In genomic region chr17:43502592-43502991, GRCm38 (mm10) we compare ENCODE assay signal across 31 mouse cellular contexts. TPM values are rescaled to one million over a fixed set of nuclear protein-coding genes. Genes with fewer than 3 reads are reported as not detected.
A peak's percentile ranks its signal among the peaks of the same experiment; 100 is the strongest.
DNase-seq lines count a peak whose midpoint lies in the region; ATAC-seq lines count a peak whose summit lies in the region.
"Had no signal": no experiment of that assay in that cellular context is flagged by ENCODE, and none has a peak within 500 bp of the region (broad histone marks: within the 10 kb centered on the region; RNA-seq: fewer than 3 reads in every experiment).

TSS of gene Mep1a (minus strand) at chr17:43502812.

- 67% methylated on average over 9 of the region's 9 CpGs for WGBS in intestine, embryonic 14.5 days
- 79% methylated on average over 9 of the region's 9 CpGs for WGBS in kidney, embryonic 15.5 days

- ATAC-seq in intestine, embryonic 14.5 days (replicated peaks; ENCODE audit: low FRiP score, low TSS enrichment, low read depth), result no peak
- ATAC-seq in kidney, embryonic 15.5 days (replicated peaks; ENCODE audit: low FRiP score), result no peak
- ATAC-seq: CD4-positive, CD25-positive, alpha-beta regulatory T cell, adult 4 months; forebrain, embryonic 14.5 days; hindbrain, embryonic 16.5 days; midbrain, embryonic 13.5 days had no signal

- no peak within 1 kb of the TSS for H3K9ac ChIP-seq in intestine, embryonic 14.5 days (ENCODE audit: low read length)
- H3K9ac ChIP-seq in kidney, embryonic 15.5 days, result no peak within 1 kb of the TSS
- H3K9ac ChIP-seq: embryonic facial prominence, embryonic 15.5 days; heart, embryonic 12.5 days; midbrain, embryonic 13.5 days; stomach, embryonic 15.5 days had no signal

- no peaks in the 10 kb centered on the region for H3K9me3 ChIP-seq in intestine, embryonic 14.5 days (ENCODE audit: control insufficient read depth, low read length)
- H3K9me3 ChIP-seq in kidney, embryonic 15.5 days (replicated peaks), result no peaks in the 10 kb centered on the region
- H3K9me3 ChIP-seq: embryonic facial prominence, embryonic 15.5 days; heart, embryonic 12.5 days; hindbrain, embryonic 10.5 days; midbrain, embryonic 13.5 days; stomach, embryonic 15.5 days had no signal

- peak; percentile 49 for DNase-seq in intestine, embryonic 14.5 days (ENCODE audit: low spot score)
- peak; percentile 76 for DNase-seq in kidney, adult 11 months
- DNase-seq in kidney, postnatal 36 days, result peak; percentile 70 to 80
- no peak for DNase-seq in adrenal gland, postnatal 10 days
- no peak for DNase-seq in spleen, adult 18-20 months
- no peak for DNase-seq in right cerebral cortex, postnatal 25 days
- DNase-seq: cerebellum, adult 11 months; cerebellum, adult 9-11 months; gastrocnemius, adult 2 months; heart, postnatal 10 days; layer of hippocampus, postnatal 36 days; lung, adult 18-20 months; lung, postnatal 10 days; thymus, adult 18-20 months; thymus, postnatal 36 days had no signal

- no peaks in the 10 kb centered on the region for H3K36me3 ChIP-seq in intestine, embryonic 14.5 days (ENCODE audit: control insufficient read depth, insufficient read depth, low read length)
- H3K36me3 ChIP-seq in kidney, embryonic 15.5 days, result no peaks in the 10 kb centered on the region
- H3K36me3 ChIP-seq: embryonic facial prominence, embryonic 15.5 days; heart, embryonic 12.5 days; hindbrain, embryonic 10.5 days; midbrain, embryonic 13.5 days; stomach, embryonic 15.5 days had no signal

- no peak within 1 kb of the TSS for H3K27ac ChIP-seq in intestine, embryonic 14.5 days (ENCODE audit: low read depth)
- H3K27ac ChIP-seq in kidney, embryonic 15.5 days, result peak within 1 kb of the TSS; percentile 70
- H3K27ac ChIP-seq: embryonic facial prominence, embryonic 15.5 days; gastrocnemius, adult 2 months; hindbrain, embryonic 10.5 days; midbrain, embryonic 13.5 days; stomach, embryonic 15.5 days had no signal

- H3K4me1 ChIP-seq in intestine, embryonic 14.5 days (replicated peaks; ENCODE audit: control insufficient read depth, insufficient read depth, low read length), result no peaks in the 10 kb centered on the region
- H3K4me1 ChIP-seq in kidney, embryonic 15.5 days, result peaks cover 9% of the 10 kb centered on the region; the same call in 1 of the 2 replicates
- H3K4me1 ChIP-seq: embryonic facial prominence, embryonic 15.5 days; heart, embryonic 12.5 days; hindbrain, embryonic 10.5 days; midbrain, embryonic 13.5 days; stomach, embryonic 15.5 days had no signal

- H3K27me3 ChIP-seq in intestine, embryonic 14.5 days (replicated peaks; ENCODE audit: control insufficient read depth, insufficient read depth, low read length), result no peaks in the 10 kb centered on the region
- no peaks in the 10 kb centered on the region for H3K27me3 ChIP-seq in kidney, embryonic 15.5 days
- H3K27me3 ChIP-seq: embryonic facial prominence, embryonic 15.5 days; heart, embryonic 12.5 days; midbrain, embryonic 13.5 days; stomach, embryonic 15.5 days had no signal

- peak within 1 kb of the TSS; percentile 28; the same call in 1 of the 2 replicates for H3K4me2 ChIP-seq in intestine, embryonic 14.5 days (ENCODE audit: low read length)
- H3K4me2 ChIP-seq in kidney, embryonic 15.5 days, result 0 out of 2 replicates have a peak within 1 kb of the TSS, but pooled peaks have one; percentile 1
- H3K4me2 ChIP-seq: embryonic facial prominence, embryonic 15.5 days; heart, embryonic 12.5 days; liver, embryonic 11.5 days; midbrain, embryonic 13.5 days; stomach, embryonic 15.5 days had no signal

- no peak within 1 kb of the TSS for H3K4me3 ChIP-seq in intestine, embryonic 14.5 days (ENCODE audit: low read depth, low read length)
- H3K4me3 ChIP-seq in kidney, embryonic 15.5 days (replicated peaks), result no peak within 1 kb of the TSS
- H3K4me3 ChIP-seq: embryonic facial prominence, embryonic 15.5 days; gastrocnemius, adult 2 months; heart, embryonic 12.5 days; hindbrain, embryonic 10.5 days; midbrain, embryonic 13.5 days; stomach, embryonic 15.5 days had no signal

RNA-seq across cellular contexts. Expression of gene Mep1a, which starts in this region (rescaled TPM):
- polyA plus RNA-seq in intestine, embryonic 14.5 days (2014; fragmentation: Nextera tagmentation; extraction: Ambion mirVana), result 19.4 and 20.6 TPM in 2 replicates
- 37.4 TPM in 2 replicates for polyA plus RNA-seq in kidney, embryonic 15.5 days (2015; fragmentation: Nextera tagmentation; extraction: Ambion mirVana)
- total RNA-seq in adrenal gland, postnatal 10 days (2021), result under 1 TPM in 1 of 2 experiments, not detected in 1; 0.33 TPM
- total RNA-seq: common myeloid progenitor, adult 5-6 weeks; gastrocnemius, adult 2 months; granulocyte monocyte progenitor cell, adult 5-6 weeks; heart, postnatal 10 days; layer of hippocampus, postnatal 36 days; megakaryocyte progenitor cell, adult 5-6 weeks; monocyte, adult 5-6 weeks had no signal
- polyA plus RNA-seq: CD4-positive, CD25-positive, alpha-beta regulatory T cell, adult 4 months; forebrain, embryonic 14.5 days; heart, embryonic 12.5 days; hindbrain, embryonic 10.5 days; limb, embryonic 11.5 days; liver, embryonic 11.5 days; neural tube, embryonic 11.5 days had no signal

Comparison
In these comparisons a context has a peak if more than half of its experiments do, and no peak if none do; other contexts are left out.
1. DNase-seq: peak in intestine, embryonic 14.5 days (single experiment), kidney, adult 11 months (single experiment) and kidney, postnatal 36 days (2 of 2); none in adrenal gland, postnatal 10 days (single experiment), spleen, adult 18-20 months (0 of 2) and right cerebral cortex, postnatal 25 days (single experiment).